Mouse (Mus musculus): ENCODE results near the gene Pdcl3. TPM values are rescaled to one million over a fixed set of nuclear protein-coding genes. Genes with fewer than 3 reads are reported as not detected.

Gene Pdcl3
- total and polyA plus RNA-seq, 3 experiments: 55.6 to 120 (median 83.6) TPM

GRCm38 (mm10) chr1:38971712-38972111, 13.7 kb upstream of the Pdcl3 start:
- no peaks in the 10 kb centered on the region for H3K79me2 ChIP-seq (replicated peaks; ENCODE audit: control insufficient read depth, extremely low read depth, insufficient read depth, poor library complexity, severe bottlenecking)
- no peak for DNase-seq (ENCODE audit: extremely low read depth)
- in situ Hi-C loops (cut with MboI; ENCODE audit: low pct_ligation_motif_present, low pct_unique_long_range_greater_than_20kb, low sequenced_read_pairs) (no loop called here), dilution Hi-C loops (cut with MboI; ENCODE audit: extremely low pct_ligation_motif_present, extremely low pct_unique_long_range_greater_than_20kb, low sequenced_read_pairs) (no loop called here)
- no peaks in the 10 kb centered on the region for H3K9me3 ChIP-seq (replicated peaks; ENCODE audit: low read length)
- H3K4me3 ChIP-seq (replicated peaks in 1 of 3; ENCODE audit: low read depth in 2 of 3, low read length in 2 of 3, poor library complexity in 1 of 3): no peak overlapping the region
- H3K36me3 ChIP-seq (replicated peaks in 1 of 2; ENCODE audit: control insufficient read depth in 1 of 2, insufficient read depth in 1 of 2, low read length in 1 of 2): no peaks in the 10 kb centered on the region
- no peaks in the 10 kb centered on the region for H3K4me1 ChIP-seq (ENCODE audit: control insufficient read depth in 1 of 2, insufficient read depth in 2 of 2)
- no peak overlapping the region for H3K9ac ChIP-seq (ENCODE audit: insufficient read depth, low read depth)
- no peaks in the 10 kb centered on the region for H3K27me3 ChIP-seq (replicated peaks)
- TF ChIP-seq GABPA (IDR thresholded peaks at IDR 0.05; ENCODE audit: insufficient replicate concordance, low read depth, low read length) (no peak), NELFE (IDR thresholded peaks at IDR 0.05; ENCODE audit: low read depth, low read length) (no peak), CHD1 (IDR thresholded peaks at IDR 0.05; ENCODE audit: low read depth, low read length) (no peak), JUN (IDR thresholded peaks at IDR 0.05; ENCODE audit: insufficient read depth, low read depth, low read length) (no peak), HCFC1 (IDR thresholded peaks at IDR 0.05; ENCODE audit: low read depth, low read length) (no peak), SIN3A (IDR thresholded peaks at IDR 0.05; ENCODE audit: low read length) (no peak), UBTF (IDR thresholded peaks at IDR 0.05; ENCODE audit: low read depth, low read length) (no peak), MYC (IDR thresholded peaks at IDR 0.05; ENCODE audit: low read depth, low read length) (no peak), EP300 (IDR thresholded peaks at IDR 0.05; ENCODE audit: low read length) (no peak), JUND (conservative IDR thresholded peaks at IDR 0.05; ENCODE audit: low read depth, low read length) (no peak), ELF1 (IDR thresholded peaks at IDR 0.05; ENCODE audit: low read depth, low read length) (no peak), BHLHE40 (IDR thresholded peaks at IDR 0.05; ENCODE audit: low read depth, low read length) (no peak), CHD2 (IDR thresholded peaks at IDR 0.05; ENCODE audit: low read length) (no peak), ETS1 (conservative IDR thresholded peaks at IDR 0.05; ENCODE audit: low read depth, low read length) (no peak), USF2 (conservative IDR thresholded peaks at IDR 0.05; ENCODE audit: low read depth, low read length) (no peak), TBP (conservative IDR thresholded peaks at IDR 0.05; ENCODE audit: low read depth, low read length) (no peak), IRF4 (IDR thresholded peaks at IDR 0.05; ENCODE audit: low read depth, low read length) (no peak), MAX (IDR thresholded peaks at IDR 0.05; ENCODE audit: low read length) (no peak), NRF1 (IDR thresholded peaks at IDR 0.05; ENCODE audit: low read depth, low read length) (no peak), KAT2A (IDR thresholded peaks at IDR 0.05; ENCODE audit: insufficient replicate concordance, low read length) (no peak)
- no peak overlapping the region for H3K4me2 ChIP-seq (ENCODE audit: insufficient read depth, low read depth, poor library complexity, severe bottlenecking)
- no peak overlapping the region for H3K27ac ChIP-seq (ENCODE audit: insufficient read depth, low read depth)

GRCm38 (mm10) chr1:38972986-38973592, 12.3 kb upstream of the Pdcl3 start:
- no peaks in the 10 kb centered on the region for H3K27me3 ChIP-seq (replicated peaks)
- H3K27ac ChIP-seq (ENCODE audit: insufficient read depth, low read depth): no peak overlapping the region
- H3K4me1 ChIP-seq (ENCODE audit: control insufficient read depth in 1 of 2, insufficient read depth in 2 of 2): no peaks in the 10 kb centered on the region
- dilution Hi-C loops (cut with MboI; ENCODE audit: extremely low pct_ligation_motif_present, extremely low pct_unique_long_range_greater_than_20kb, low sequenced_read_pairs) (no loop called here), in situ Hi-C loops (cut with MboI; ENCODE audit: low pct_ligation_motif_present, low pct_unique_long_range_greater_than_20kb, low sequenced_read_pairs) (no loop called here)
- H3K4me3 ChIP-seq (replicated peaks in 1 of 3; ENCODE audit: low read depth in 2 of 3, low read length in 2 of 3, poor library complexity in 1 of 3): no peak overlapping the region
- H3K36me3 ChIP-seq (replicated peaks in 1 of 2; ENCODE audit: control insufficient read depth in 1 of 2, insufficient read depth in 1 of 2, low read length in 1 of 2): no peaks in the 10 kb centered on the region
- TF ChIP-seq TCF12 (IDR thresholded peaks at IDR 0.05; ENCODE audit: low read depth, low read length) (no peak), ZMIZ1 (IDR thresholded peaks at IDR 0.05; ENCODE audit: low read depth, low read length) (no peak), TBP (conservative IDR thresholded peaks at IDR 0.05; ENCODE audit: low read depth, low read length) (no peak), USF1 (IDR thresholded peaks at IDR 0.05; ENCODE audit: low read depth, low read length) (no peak), SIN3A (IDR thresholded peaks at IDR 0.05; ENCODE audit: low read length) (no peak), MAFK (IDR thresholded peaks at IDR 0.05; ENCODE audit: insufficient replicate concordance, low read length) (no peak), SMC3 (IDR thresholded peaks at IDR 0.05; ENCODE audit: low read depth, low read length) (no peak), E2F4 (IDR thresholded peaks at IDR 0.05; ENCODE audit: insufficient replicate concordance, low read depth, low read length) (no peak)
- no peak overlapping the region for H3K4me2 ChIP-seq (ENCODE audit: insufficient read depth, low read depth, poor library complexity, severe bottlenecking)
- no peak overlapping the region for H3K9ac ChIP-seq (ENCODE audit: insufficient read depth, low read depth)
- no peaks in the 10 kb centered on the region for H3K9me3 ChIP-seq (replicated peaks; ENCODE audit: low read length)
- no peak for DNase-seq (ENCODE audit: extremely low read depth)
- no peaks in the 10 kb centered on the region for H3K79me2 ChIP-seq (replicated peaks; ENCODE audit: control insufficient read depth, extremely low read depth, insufficient read depth, poor library complexity, severe bottlenecking)
